Mouse (Mus musculus): ENCODE results near the gene Ranbp6.

DNA sequence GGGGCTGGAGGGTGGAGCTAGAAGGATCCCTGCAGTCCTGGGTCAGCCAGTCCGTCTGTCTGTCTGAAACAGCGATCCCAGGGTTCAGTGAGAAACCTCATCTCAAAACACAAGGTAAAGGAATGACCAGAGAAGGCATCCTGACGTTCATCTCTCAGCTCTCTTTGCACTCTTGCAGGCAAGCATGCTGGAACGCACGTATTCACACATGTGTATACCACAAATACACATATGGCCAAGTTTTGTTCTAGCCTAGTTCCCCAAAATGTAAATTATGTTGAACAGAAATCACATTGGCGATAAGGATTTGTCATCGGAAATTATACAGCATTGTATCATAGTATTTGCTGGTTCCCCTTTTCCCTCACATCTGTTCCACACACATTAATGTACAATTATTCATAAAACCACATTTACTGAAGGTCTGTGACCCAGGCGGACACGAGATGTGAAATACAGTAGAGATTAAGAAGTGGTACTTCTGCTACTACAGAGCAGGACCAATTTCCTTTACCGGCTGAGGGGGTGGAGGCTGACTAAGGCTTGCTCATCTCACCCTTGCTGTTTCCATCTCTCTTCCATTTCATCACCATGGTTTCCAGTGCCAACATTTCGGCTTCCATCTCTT is 37.3 kb upstream of the Ranbp6 start:
- TF ChIP-seq POLR2A (IDR thresholded peaks at IDR 0.05; ENCODE audit: extremely low read depth, insufficient read depth, low read length) (no peak), CTCF (IDR thresholded peaks at IDR 0.05; ENCODE audit: extremely low read depth, insufficient read depth, low read length) (no peak)
